Mouse (Mus musculus): Measurements from ENCODE around the gene Atp13a1.

- TF ChIP-seq CTCF (IDR thresholded peaks at IDR 0.05): no peak
- no peak for TF ChIP-seq EP300 (IDR thresholded peaks at IDR 0.05)
Measured at GRCm38 (mm10) chr8:69794901-69795300, 3.9 kb downstream of the Atp13a1 start.
